Mouse (Mus musculus) spleen, postnatal 36 days (tissue): ENCODE data around the gene Gnaq.

Source experiments
- DNase-seq, 2 experiments: peaks; one replicate each; pipeline ENCODE4 v3.0.0; 2022; ENCODE audit warnings: low spot score in 2 of 2, mixed read lengths in 1 of 2

Gene Gnaq

GRCm38 (mm10) chr19:16132791-16132864 is at the start of gene Gnaq:
Gene Gnaq (plus strand): TSS chr19:16132831.
- no peak for DNase-seq

DNA sequence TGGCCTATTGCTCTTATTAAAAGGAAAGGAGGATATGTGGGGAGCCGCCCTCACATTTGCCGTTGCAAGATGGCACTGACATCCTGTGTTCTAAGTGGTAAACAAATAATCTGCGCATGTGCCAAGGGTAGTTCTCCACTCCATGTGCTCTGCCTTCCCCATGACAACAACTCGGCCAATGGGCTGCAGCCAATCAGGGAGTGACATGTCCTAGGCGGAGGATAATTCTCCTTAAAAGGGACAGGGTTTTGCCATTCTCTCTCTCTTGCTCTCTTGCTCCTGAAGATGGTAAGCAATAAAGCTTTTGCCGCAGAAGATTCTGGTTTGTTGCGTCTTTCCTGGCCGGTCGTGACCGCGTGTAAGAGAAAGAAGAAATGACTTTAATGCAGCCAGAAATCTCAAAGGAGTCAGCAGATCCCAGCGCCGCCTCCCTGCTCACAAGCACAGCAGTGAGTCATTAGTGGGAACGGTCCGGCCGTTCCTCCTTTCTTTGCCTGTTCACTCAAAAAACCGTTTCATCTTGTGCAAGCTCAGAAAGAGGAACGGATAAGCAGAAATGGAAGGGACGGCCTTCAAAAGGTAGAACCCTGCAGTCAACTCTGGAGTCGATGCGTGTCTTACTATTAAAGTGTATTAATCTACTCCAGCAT is 48.5 kb upstream of the Gnaq start:
- DNase-seq, result peak; percentile 35 to 59

DNA sequence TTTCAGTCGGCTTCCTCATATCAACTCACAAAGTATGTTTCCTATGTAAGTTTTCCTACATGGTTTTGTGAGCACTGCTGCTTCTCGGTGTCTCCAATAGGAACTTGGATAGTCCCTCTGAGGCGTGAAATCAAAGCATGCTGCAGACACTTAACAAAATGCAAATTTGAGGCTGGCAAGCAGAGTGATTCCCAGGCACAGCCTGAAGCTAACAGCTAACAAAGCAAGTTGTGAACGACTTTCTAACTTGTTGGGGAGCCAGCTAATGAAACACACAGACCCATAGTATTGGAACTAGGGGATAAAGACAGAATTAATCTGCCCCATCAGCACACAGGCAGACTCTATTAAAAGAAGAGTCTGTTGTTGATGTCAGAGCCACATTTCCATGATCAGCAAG is 47.4 kb upstream of the Gnaq start:
- DNase-seq, result no peak

GRCm38 (mm10) chr19:16086154-16086553 is 46.5 kb upstream of the Gnaq start:
- no peak for DNase-seq

DNA sequence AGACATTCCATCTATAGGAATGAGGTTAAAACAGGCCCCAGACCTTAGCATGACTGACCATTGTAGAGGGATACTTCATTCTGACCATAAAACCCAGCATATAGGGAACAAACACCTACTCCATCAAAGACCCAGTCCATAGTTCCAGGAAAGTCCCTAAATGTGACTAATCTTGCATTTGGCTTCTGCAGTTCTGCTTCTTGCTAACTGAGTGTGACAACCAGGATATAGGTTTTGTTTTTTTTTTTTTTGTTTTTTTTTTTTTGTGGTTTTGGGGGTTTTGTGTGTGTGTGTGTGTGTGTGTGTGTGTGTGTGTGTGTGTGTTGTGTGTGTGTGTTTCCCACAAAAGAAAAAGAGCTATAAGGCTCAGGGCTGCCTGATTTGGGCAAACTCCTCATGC is 46.0 kb upstream of the Gnaq start:
- DNase-seq, result no peak

GRCm38 (mm10) chr19:16087391-16087790 is 45.2 kb upstream of the Gnaq start:
- no peak for DNase-seq

GRCm38 (mm10) chr19:16093616-16094015 is 39.0 kb upstream of the Gnaq start:
- DNase-seq, result no peak

- DNase-seq, result no peak
Observed at GRCm38 (mm10) chr19:16109901-16110300, 22.7 kb upstream of the Gnaq start.

DNA sequence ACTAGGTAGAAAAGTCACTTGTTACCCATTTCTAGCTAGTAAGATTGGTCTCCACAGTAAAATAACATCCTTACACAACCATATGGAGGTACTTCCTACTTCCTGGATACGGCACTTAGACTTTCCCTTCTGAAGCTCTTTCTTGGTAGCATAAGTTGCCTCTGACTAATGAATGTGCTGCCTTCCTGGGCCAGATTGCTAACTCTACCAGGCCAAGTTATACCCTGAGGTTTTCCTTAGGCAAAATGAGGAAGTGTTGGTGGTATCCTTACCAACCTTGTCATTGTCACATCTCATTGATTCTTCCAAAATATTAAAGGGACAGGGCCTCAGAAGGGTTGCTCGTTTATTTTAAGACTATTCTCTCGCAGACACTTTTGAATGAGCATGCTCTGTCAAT is 22.0 kb upstream of the Gnaq start:
- DNase-seq, result no peak

DNA sequence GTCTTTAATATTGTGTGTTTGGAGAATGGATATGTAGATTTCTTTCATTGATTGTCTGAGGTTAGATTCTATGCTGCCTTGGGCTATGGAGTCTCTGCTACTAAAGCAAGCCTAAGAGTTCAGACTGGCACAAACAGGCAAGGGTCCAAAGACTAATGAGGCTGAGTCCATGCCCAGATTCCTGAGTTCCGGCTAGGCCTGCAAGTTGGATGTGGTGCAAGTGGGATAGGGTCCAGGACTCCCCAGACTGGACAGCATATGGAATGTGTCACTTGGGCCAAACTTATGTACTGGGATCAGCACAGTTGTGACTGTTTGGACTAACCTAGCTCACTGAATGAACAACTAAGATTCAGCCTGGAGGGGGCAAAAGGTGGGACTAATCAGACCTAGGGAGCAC is 19.3 kb upstream of the Gnaq start:
- DNase-seq, result no peak

- no peak for DNase-seq
Observed at GRCm38 (mm10) chr19:16118421-16118820, 14.2 kb upstream of the Gnaq start.

- no peak for DNase-seq
Observed at GRCm38 (mm10) chr19:16121301-16121700, 11.3 kb upstream of the Gnaq start.

- peak; percentile 73 to 79 for DNase-seq
Observed at GRCm38 (mm10) chr19:16128715-16129114, 3.9 kb upstream of the Gnaq start.

GRCm38 (mm10) chr19:16129171-16129570 is 3.5 kb upstream of the Gnaq start:
- no peak for DNase-seq

DNA sequence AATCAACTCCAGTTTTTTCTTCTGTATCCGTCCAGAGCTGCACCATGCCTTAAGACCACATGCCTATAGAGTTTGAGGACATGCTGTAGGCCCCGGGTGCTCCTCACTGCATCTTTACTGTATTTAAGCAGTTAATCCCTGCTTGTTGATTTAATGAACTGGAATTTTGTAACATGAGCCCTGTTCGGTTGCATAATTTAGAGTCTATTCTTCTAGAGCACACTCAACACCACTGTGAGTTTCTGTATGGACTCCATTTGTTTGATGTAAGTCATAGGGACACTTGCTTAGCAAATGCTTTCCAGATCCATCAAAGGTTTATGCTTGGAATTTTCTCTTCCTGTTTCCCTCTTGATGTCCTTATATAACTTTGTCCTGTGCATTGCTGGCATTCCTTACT is 2.2 kb upstream of the Gnaq start:
- DNase-seq, result no peak

DNA sequence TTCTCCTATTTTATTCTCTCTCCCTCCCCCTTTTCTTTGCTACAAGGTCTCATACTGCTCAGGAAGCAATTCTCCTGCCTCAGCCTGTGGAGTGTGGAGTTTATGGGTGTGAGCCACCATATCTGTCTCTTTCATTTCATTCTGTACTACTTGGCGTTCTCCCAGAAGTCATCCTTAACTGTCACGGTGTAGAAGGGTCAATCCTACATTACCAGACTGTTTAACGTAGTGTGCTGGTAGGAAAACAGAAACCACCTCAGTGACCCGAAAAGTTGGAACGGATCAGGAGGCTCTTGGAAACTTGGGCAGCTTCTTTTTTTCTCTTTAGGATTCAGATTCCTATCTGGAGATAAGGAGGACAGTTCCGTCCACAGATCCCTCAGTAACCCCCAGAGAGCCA is 800 bp upstream of the Gnaq start:
- DNase-seq, result no peak

- peak; percentile 89 to 90 for DNase-seq
Observed at GRCm38 (mm10) chr19:16132340-16132790, 266 bp upstream of the Gnaq start.

DNA sequence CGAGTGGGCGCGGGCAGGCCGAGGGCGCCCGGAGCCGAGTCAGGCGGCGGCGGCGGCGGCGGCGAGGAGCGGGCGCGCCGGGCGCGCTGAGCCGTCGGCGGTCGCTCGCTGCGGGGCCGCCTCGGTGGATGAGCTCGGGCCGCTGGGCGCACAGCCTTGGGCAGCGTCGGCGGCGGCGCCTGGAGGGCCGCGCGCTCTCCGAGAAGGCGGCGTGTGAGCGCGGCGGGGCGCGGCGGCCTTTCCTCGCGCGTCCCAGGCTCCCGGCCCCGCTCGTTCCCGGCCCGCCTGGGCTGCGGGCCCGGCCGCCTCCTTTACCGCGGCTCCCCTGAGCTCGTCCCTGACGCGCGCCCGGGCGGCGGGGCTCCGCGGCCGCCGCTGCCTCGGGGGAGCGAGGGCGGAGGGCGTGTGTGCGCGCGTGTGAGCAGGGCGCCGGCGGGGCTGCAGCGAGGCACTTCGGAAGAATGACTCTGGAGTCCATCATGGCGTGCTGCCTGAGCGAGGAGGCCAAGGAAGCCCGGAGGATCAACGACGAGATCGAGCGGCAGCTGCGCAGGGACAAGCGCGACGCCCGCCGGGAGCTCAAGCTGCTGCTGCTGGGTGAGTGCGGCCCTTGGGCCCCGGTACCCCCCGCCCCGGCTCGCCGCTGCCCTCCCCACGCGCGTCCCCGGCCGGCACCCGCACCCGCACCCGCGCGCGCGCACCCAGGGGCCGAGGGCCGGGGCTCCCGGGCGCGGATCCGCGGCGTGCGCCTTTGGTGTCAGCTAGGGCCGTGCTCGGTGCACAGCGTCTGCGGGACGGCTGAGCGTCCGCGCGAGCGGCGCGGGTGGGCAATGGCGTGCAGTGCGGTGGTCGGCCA is 462 bp downstream of the Gnaq start:
- DNase-seq, result peak; percentile 45 to 50

DNA sequence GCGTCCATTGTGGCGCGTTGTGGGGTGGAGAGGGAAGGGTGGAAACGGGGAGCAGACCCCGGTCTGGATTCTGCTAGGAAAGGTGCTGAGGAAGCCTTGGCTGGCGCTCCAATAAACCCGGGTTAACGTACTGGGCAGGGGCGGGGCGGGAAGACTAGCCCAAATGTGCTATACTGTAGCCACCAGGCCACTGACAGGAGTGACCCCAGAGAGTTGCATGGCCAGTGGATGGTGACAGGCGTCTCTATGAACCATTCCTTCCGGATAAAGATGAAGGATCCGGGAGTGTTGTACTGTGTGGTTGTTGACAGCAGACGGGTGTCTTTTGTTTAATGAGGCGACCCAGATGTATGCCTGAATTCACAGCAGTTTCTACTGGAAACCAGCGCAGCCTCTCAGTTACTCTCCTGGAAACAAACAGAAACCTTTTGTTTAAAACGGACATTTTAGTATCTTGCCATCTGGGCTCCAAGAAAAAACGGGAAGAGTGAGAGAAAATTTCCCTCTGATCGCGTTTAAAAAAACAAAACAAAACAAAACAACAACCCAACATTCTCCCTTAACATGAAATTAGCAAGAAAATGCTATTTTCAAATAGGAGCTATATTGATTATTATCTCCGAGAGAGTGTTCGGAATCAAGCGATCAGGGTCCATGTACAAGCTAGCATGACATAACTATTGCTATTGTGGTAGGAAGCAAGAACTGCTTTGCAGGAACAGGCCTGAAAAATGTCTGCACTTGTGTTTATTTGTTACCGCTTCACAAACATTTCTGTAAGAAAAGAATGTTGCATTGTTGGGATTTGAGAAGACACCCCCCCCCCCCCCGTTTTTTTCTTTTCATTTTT is 1.3 kb downstream of the Gnaq start:
- peak; percentile 3 to 11 for DNase-seq

DNA sequence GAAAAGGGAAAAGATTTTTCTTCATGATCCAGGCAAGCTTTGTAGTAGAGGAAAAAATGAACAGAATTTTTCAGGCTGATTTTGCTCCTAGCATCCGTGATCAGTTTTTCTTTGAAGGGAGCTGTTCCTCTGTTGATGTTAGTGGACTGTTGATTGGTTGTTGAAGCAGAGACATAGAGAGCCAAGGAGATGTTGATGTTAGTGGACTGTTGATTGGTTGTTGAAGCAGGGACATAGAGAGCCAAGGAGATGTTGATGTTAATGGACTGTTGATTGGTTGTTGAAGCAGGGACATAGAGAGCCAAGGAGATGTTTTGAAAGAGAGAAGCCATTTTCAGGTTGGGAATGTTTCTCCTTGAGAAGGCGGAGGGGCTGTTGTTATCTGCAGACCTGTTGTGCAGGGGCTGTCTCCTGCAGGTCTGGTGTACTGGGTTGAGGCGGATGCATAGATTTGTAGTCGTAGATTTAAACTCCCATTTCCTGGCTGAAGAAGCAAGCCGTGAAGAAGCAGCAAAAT is 5.5 kb downstream of the Gnaq start:
- no peak for DNase-seq

DNA sequence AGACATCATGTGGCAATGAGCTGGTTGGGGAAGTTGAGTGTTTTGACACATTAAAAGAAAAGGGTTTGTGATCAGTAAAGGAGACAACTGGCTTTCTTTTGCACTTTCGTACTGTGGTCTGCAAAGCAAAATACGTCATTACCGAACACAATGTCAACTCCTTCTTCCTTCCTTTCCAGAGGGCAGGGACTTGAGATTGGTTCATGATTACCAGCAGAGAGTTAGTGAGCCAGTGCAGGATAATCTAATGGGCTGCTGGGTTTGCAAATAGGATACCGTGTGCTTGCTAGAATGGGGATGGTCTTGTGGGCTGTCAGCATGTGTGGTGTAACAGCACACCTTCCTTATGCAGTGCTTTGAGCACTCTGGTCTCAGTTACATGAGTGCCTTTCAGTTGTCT is 8.1 kb downstream of the Gnaq start:
- peak in 1 of 2 experiments; percentile 15 for DNase-seq

DNA sequence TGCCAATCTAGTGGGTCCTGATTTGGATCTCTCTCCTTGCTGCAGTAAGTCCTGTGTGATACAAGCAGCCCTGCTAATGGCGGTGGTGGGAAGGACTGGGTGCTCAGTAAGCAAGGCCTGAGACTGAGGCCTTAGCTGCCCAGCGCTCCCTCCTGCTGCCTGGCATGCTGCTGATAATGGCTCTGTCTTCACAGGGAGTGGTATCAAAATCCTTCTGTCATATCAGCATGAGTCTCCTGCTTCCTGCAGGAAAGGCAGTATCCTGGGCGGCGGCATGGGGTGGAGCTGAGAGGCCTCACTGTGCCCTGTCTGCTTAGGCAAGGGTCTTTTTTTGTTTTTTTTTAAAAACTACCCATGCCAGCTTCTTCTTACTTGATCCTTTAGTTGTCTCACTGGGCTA is 9.2 kb downstream of the Gnaq start:
- no peak for DNase-seq

- no peak for DNase-seq
Observed at GRCm38 (mm10) chr19:16142990-16143389, 10.4 kb downstream of the Gnaq start.
